Mouse (Mus musculus) brain, embryonic 14.5 days (tissue): ENCODE measurements around the gene Ppp1cc.

ENCODE experiments used
- CTCF ChIP-seq: fragments of 200-500 bp; IDR thresholded peaks from 2 replicates; pipeline ENCODE4 v1.5.1; 2012; ENCODE audit warnings: inconsistent platforms, mild to moderate bottlenecking, moderate library complexity, borderline replicate concordance; ENCODE audit not compliant: insufficient read depth, insufficient read length; ENCODE audit errors: extremely low read depth
- POLR2A ChIP-seq: fragments of 200-500 bp; IDR thresholded peaks from 2 replicates; pipeline ENCODE4 v1.6.1; 2012; ENCODE audit warnings: mild to moderate bottlenecking, inconsistent platforms, borderline replicate concordance; ENCODE audit not compliant: poor library complexity, insufficient read depth, insufficient read length, severe bottlenecking; ENCODE audit errors: extremely low read depth

- TF ChIP-seq POLR2A (no peak), CTCF (no peak)
Measured at GRCm38 (mm10) chr5:122111933-122112248, 46.2 kb upstream of the Ppp1cc start.
